Mouse (Mus musculus): ENCODE data around the gene Brd2. TPM values are rescaled to one million over a fixed set of nuclear protein-coding genes. Genes with fewer than 3 reads are reported as not detected.

Brd2 gene
- total RNA-seq, 2 experiments from 2014 or later: 182 to 193 TPM

DNA sequence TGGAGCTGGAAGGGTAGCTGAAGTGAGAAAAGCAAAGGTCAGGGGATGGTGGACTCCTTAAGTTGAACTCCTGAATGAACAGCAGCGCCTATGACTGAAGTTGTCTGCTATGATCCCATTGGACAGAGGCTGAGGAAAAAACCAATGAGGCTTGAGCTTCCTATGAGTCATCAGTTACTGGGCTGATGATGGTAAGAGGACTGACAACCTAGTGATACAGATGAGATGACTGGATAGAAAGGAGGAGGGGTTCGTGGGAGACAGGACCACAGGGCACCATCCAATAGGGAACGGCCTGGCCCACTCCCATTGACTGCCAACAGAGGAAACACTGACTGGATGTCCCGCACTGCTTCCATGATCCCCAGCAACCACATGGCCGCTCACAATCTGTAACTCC lies 42.8 kb downstream of the Brd2 start:
- DNase-seq: peak in 1 of 2 experiments; percentile 11

DNA sequence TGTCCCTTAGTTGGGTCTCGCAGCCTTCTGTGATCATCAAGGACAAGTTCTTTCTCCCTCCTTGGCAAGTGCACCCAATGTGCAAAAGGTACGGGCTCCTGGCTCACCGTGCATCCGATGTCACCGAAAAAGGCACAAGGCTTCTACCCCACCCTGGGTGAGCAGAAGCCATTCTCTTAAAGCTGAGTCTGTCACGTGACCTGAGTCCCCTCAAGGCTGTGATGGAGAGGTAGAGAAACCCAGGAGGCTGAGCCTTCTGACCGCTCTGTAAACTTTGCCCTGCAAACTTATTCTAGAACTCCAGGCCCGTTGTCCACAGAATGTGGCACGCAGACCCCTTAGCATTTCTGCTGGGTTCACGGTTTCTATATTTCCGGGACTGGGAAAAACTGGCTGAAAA lies 43.4 kb downstream of the Brd2 start:
- no peak for DNase-seq

DNA sequence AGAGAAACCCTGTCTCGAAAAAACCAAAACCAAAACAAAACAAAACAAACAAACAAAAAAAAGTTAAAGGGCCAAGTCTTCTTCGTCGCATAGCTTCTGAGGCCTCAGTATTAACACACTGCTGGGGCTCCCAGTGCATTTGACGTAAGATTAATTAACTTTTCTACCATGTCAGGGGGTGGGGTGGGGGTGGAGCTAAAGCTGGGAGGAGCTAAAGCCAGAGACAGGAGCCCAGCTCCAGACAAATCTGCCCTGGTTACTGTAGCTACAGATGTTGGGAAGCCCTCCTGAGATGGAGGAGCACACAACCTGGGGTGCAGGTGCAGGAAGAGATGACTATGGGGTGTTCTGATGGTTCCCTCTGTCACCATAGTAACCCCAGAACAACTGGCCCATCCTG lies 44.3 kb downstream of the Brd2 start:
- no peak for DNase-seq

GRCm38 (mm10) chr17:34077549-34077948 lies 44.9 kb downstream of the Brd2 start:
- DNase-seq: peak; percentile 45 to 56

GRCm38 (mm10) chr17:34075271-34075670 lies 47.2 kb downstream of the Brd2 start:
- DNase-seq: peak; percentile 17 to 61

DNA sequence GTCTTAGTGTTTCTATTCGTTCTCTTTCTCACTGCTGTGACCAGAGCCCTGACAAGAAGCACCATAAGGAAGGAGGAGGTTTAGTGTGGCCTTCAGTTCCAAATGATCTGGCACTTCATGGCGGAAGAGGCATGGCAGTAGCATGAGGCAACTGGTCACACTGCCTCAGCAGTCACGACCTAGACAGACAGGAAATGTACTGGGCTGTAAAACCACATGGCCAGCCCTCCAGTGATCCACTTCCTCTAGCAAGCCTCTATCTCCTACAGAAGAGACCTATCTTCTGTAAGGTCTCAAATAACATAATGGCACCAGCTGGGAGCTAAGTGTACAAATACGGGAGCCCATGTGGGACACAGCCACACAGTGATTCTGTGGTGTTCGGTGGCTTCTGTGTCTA lies 50.3 kb downstream of the Brd2 start:
- no peak for DNase-seq

- DNase-seq: no peak
Observed at GRCm38 (mm10) chr17:34068864-34069263, 53.6 kb downstream of the Brd2 start.

Other genes with a start within 250 kb of the Brd2 start
- not detected for gene Gm7029, start 248.8 kb downstream of the Brd2 start, total RNA-seq (2021)
- gene Kifc1, start 232.0 kb downstream of the Brd2 start, total RNA-seq (2021): 1 to 10 TPM; 1.9 to 2.5 TPM
- not detected for gene Platr17, start 217.5 kb downstream of the Brd2 start, total RNA-seq (2021)
- gene Daxx, start 213.2 kb downstream of the Brd2 start, total RNA-seq (2021): 10 to 100 TPM; 25.4 to 33.0 TPM
- 10 to 100 TPM; 32.5 to 38.9 TPM for gene Tapbp, start 206.7 kb downstream of the Brd2 start, total RNA-seq (2021)
- 10 to 100 TPM; 26.9 to 30.8 TPM for gene Zbtb22, start 206.7 kb downstream of the Brd2 start, total RNA-seq (2021)
- 10 to 100 TPM; 66.4 to 79.8 TPM for gene Rgl2, start 193.1 kb downstream of the Brd2 start, total RNA-seq (2021)
- gene Pfdn6, start 182.3 kb downstream of the Brd2 start, total RNA-seq (2021): 10 to 100 TPM; 85.6 to 91.8 TPM
- gene Wdr46, start 182.0 kb downstream of the Brd2 start, total RNA-seq (2021): 10 to 100 TPM; 15.9 to 17.9 TPM
- gene B3galt4, start 171.1 kb downstream of the Brd2 start, total RNA-seq (2021): 1 to 10 TPM; 4.5 to 6.2 TPM
- 10 to 100 TPM; 80.0 to 84.8 TPM for gene Vps52, start 166.8 kb downstream of the Brd2 start, total RNA-seq (2021)
- 100 to 1,000 TPM; 327 to 330 TPM for gene Rps18, start 166.6 kb downstream of the Brd2 start, total RNA-seq (2021)
- 10 to 100 TPM; 16.3 to 16.9 TPM for gene H2-K1, start 122.3 kb downstream of the Brd2 start, total RNA-seq (2021)
- gene Ring1, start 98.0 kb downstream of the Brd2 start, total RNA-seq (2021): 10 to 100 TPM; 39.6 to 42.9 TPM
- 10 to 100 TPM; 60.2 to 61.7 TPM for gene H2-Ke6, start 94.6 kb downstream of the Brd2 start, total RNA-seq (2021)
- gene Slc39a7, start 91.0 kb downstream of the Brd2 start, total RNA-seq (2021): 10 to 100 TPM; 88.5 to 92.6 TPM
- 10 to 100 TPM; 77.8 to 79.2 TPM for gene Rxrb, start 90.8 kb downstream of the Brd2 start, total RNA-seq (2021)
- gene Col11a2, start 83.2 kb downstream of the Brd2 start, total RNA-seq (2021): 10 to 100 TPM; 20.3 to 21.8 TPM
- gene H2-Oa, start 30.3 kb downstream of the Brd2 start, total RNA-seq (2021): under 1 TPM; 0.35 to 0.42 TPM
- 10 to 100 TPM; 26.7 to 31.7 TPM for gene H2-DMa, start 3.1 kb downstream of the Brd2 start, total RNA-seq (2021)
- under 1 TPM; 0.67 to 0.96 TPM for gene H2-DMb2, start 20.7 kb upstream of the Brd2 start, total RNA-seq (2021)
- gene H2-DMb1, start 30.4 kb upstream of the Brd2 start, total RNA-seq (2021): 1 to 10 TPM in 1 of 2 experiments, under 1 TPM in 1; 0.95 to 1.7 TPM
- gene Tap1, start 64.9 kb upstream of the Brd2 start, total RNA-seq (2021): 1 to 10 TPM; 3.4 to 3.5 TPM
- gene Psmb9, start 65.1 kb upstream of the Brd2 start, total RNA-seq (2021): 1 to 10 TPM; 1.2 to 1.7 TPM
- gene Psmb8, start 75.1 kb upstream of the Brd2 start, total RNA-seq (2021): 1 to 10 TPM; 2.7 to 3.2 TPM
- gene Tap2, start 80.9 kb upstream of the Brd2 start, total RNA-seq (2021): 10 to 100 TPM in 1 of 2 experiments, 1 to 10 TPM in 1; 8.5 to 10.3 TPM
- under 1 TPM in 1 of 2 experiments, not detected in 1; 0.47 TPM for gene H2-Ob, start 116.3 kb upstream of the Brd2 start, total RNA-seq (2021)
- gene H2-Ab1, start 135.1 kb upstream of the Brd2 start, total RNA-seq (2021): 1 to 10 TPM; 1.6 to 1.9 TPM
- 1 to 10 TPM in 1 of 2 experiments, under 1 TPM in 1; 0.87 to 1.3 TPM for gene H2-Aa, start 165.2 kb upstream of the Brd2 start, total RNA-seq (2021)
- gene H2-Eb1, start 183.2 kb upstream of the Brd2 start, total RNA-seq (2021): 1 to 10 TPM; 1.3 TPM
- gene H2-Eb2, start 203.0 kb upstream of the Brd2 start, total RNA-seq (2021): not detected
- gene Btnl2, start 232.2 kb upstream of the Brd2 start, total RNA-seq (2021): under 1 TPM; 0.43 to 0.82 TPM